Mouse (Mus musculus): ENCODE measurements around the gene Gm10282.
A peak's percentile ranks its signal among the peaks of the same experiment; 100 is the strongest.

The Gm10282 gene

GRCm38 (mm10) chr8:72261431-72261830 is 43.6 kb downstream of the Gm10282 start:
- DNase-seq (ENCODE audit: low read depth, low spot score): no peak

- DNase-seq (ENCODE audit: low read depth, low spot score): peak; percentile 91
Observed at GRCm38 (mm10) chr8:72261019-72261418, 44.0 kb downstream of the Gm10282 start.

GRCm38 (mm10) chr8:72260585-72260984 is 44.5 kb downstream of the Gm10282 start:
- DNase-seq (ENCODE audit: low read depth, low spot score): peak; percentile 78

- no peak for DNase-seq (ENCODE audit: low read depth, low spot score)
Observed at GRCm38 (mm10) chr8:72259862-72260261, 45.2 kb downstream of the Gm10282 start.

- DNase-seq (ENCODE audit: low read depth, low spot score): no peak
Observed at GRCm38 (mm10) chr8:72257902-72258238, 47.2 kb downstream of the Gm10282 start.

GRCm38 (mm10) chr8:72257171-72257901 is 47.7 kb downstream of the Gm10282 start:
- peak; percentile 62 for DNase-seq (ENCODE audit: low read depth, low spot score)
